Mouse (Mus musculus) adrenal gland, postnatal 25 days (tissue): Measurements from ENCODE around the gene Myd88. TPM values are rescaled to one million over a fixed set of nuclear protein-coding genes. Genes with fewer than 3 reads are reported as not detected.

Experiments used
- DNase-seq: peaks from one replicate; pipeline ENCODE4 v3.0.0; 2021; ENCODE audit warnings: mixed read lengths
- total RNA-seq: library from RNA; stranded (reverse); gene quantifications from 2 replicates; pipeline ENCODE4 v1.2.3, GENCODE M21; 2021

Myd88 gene
- total RNA-seq, 1 experiment from 2014 or later = 32.1 TPM

GRCm38 (mm10) chr9:119290791-119291190, 50.4 kb downstream of the Myd88 start:
- no peak for DNase-seq

Other genes starting within 250 kb of the Myd88 start
- 6.9 and 11.1 TPM in 2 replicates for gene Plcd1, start 247.9 kb downstream of the Myd88 start, total RNA-seq
- 1.1 and 3.0 TPM in 2 replicates for gene Dlec1, start 238.9 kb downstream of the Myd88 start, total RNA-seq
- gene Acaa1b, start 184.3 kb downstream of the Myd88 start, total RNA-seq = 10.8 and 12.1 TPM in 2 replicates
- not detected in 2 replicates for gene Gm47289, start 182.2 kb downstream of the Myd88 start, total RNA-seq
- gene Slc22a13, start 132.3 kb downstream of the Myd88 start, total RNA-seq = not detected in 2 replicates
- gene Oxsr1, start 19.0 kb downstream of the Myd88 start, total RNA-seq = 33.7 and 37.5 TPM in 2 replicates
- 99.0 and 138 TPM in 2 replicates for gene Acaa1a, start 1.7 kb downstream of the Myd88 start, total RNA-seq
- 1.3 and 2.6 TPM in 2 replicates for gene Xylb, start 16.0 kb upstream of the Myd88 start, total RNA-seq
- gene Slc22a14, start 24.1 kb upstream of the Myd88 start, total RNA-seq = not detected in 2 replicates
- 10.2 and 10.5 TPM in 2 replicates for gene Acvr2b, start 60.7 kb upstream of the Myd88 start, total RNA-seq
- 4.6 and 5.1 TPM in 2 replicates for gene Exog, start 103.5 kb upstream of the Myd88 start, total RNA-seq
- 0.06 TPM in 1 of 2 replicates, not detected in the other for gene Scn5a, start 237.6 kb upstream of the Myd88 start, total RNA-seq